Mouse (Mus musculus): Measurements from ENCODE around the gene Ephx1.

DNA sequence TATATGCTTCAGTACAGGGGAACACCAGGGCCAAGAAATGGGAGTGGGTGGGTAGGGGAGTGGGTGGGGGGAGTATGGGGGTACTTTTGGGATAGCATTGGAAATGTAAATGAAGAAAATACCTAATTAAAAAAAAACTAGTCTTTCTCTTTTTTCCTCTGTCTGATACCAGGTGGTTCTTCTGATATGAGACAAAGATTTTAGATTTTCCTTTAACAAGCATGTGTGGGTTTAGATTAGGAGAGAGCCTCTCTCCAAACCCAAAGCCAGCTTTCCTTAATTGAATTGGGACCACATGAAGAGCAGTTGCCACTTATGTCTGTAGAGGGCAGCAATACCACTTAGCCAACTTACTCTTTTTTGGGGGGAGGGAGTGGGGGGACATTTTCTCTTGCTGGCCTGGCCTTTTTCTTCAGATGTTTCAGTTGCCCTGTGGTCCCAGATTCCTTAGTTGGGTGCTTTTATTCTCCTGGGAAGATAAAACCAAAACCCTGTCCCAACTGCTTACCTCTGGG lies 28.7 kb upstream of the Ephx1 start:
- TF ChIP-seq CTCF (IDR thresholded peaks at IDR 0.05; ENCODE audit: borderline replicate concordance, extremely low read depth, insufficient read depth, insufficient read length), result 0 out of 2 replicates have a peak, but pooled peaks have one; percentile 21
- no peak for TF ChIP-seq POLR2A (IDR thresholded peaks at IDR 0.05; ENCODE audit: borderline replicate concordance, extremely low read depth, insufficient read depth, insufficient read length, poor library complexity, severe bottlenecking)
